Mouse (Mus musculus) intestine, embryonic 16.5 days (tissue): ENCODE data around the gene Tanc1. TPM values are rescaled to one million over a fixed set of nuclear protein-coding genes. Genes with fewer than 3 reads are reported as not detected.

Source experiments
- ATAC-seq: fragments of 200-750 bp; cut with Nextera tagmentation; 2 replicates; pipeline ENCODE4 v1.8.0; 2017; ENCODE audit warnings: moderate TSS enrichment, moderate library complexity
- H3K27ac ChIP-seq: fragments of 300-500 bp; sonication (generic); 2 replicates; pipeline ENCODE4 v1.5.1; 2014; ENCODE audit warnings: mild to moderate bottlenecking, low read length
- H3K27me3 ChIP-seq: fragments of 300-500 bp; sonication (generic); replicated peaks from 2 replicates; pipeline ENCODE4 v1.6.1; 2014; ENCODE audit warnings: low read length, control low read depth, mixed read lengths; ENCODE audit not compliant: control insufficient read depth, insufficient read depth
- H3K36me3 ChIP-seq: fragments of 300-500 bp; sonication (generic); 2 replicates; pipeline ENCODE4 v1.6.1; 2014; ENCODE audit warnings: low read length, control low read depth; ENCODE audit not compliant: control insufficient read depth, insufficient read depth
- H3K4me1 ChIP-seq: fragments of 300-500 bp; sonication (generic); 2 replicates; pipeline ENCODE4 v1.6.1; 2014; ENCODE audit warnings: low read length, control low read depth, mixed read lengths; ENCODE audit not compliant: control insufficient read depth, insufficient read depth
- H3K4me2 ChIP-seq: fragments of 300-500 bp; sonication (generic); 2 replicates; pipeline ENCODE4 v1.6.1; 2014; ENCODE audit warnings: low read depth, low read length, control low read depth
- H3K4me3 ChIP-seq: fragments of 300-500 bp; sonication (generic); 2 replicates; pipeline ENCODE4 v1.5.1; 2014; ENCODE audit warnings: mild to moderate bottlenecking, low read length
- H3K9ac ChIP-seq: fragments of 300-500 bp; sonication (generic); 2 replicates; pipeline ENCODE4 v1.6.1; 2014; ENCODE audit warnings: low read depth, low read length
- H3K9me3 ChIP-seq: fragments of 300-500 bp; sonication (generic); 2 replicates; pipeline ENCODE4 v1.6.1; 2016; ENCODE audit warnings: low read length, control low read depth; ENCODE audit not compliant: control insufficient read depth
- WGBS: fragments of 180-500 bp; shearing (Covaris S2); extraction: QIAGEN DNeasy Blood & Tissue Kit; methylation state at CpG from one replicate; pipeline ENCODE4 v1.1.7; 2014; 5-methylcytosine and 5-hydroxymethylcytosine counted together
- polyA plus RNA-seq: library from polyadenylated mRNA; unstranded; fragments of >200 nt; fragmentation: Nextera tagmentation; extraction: Ambion mirVana; gene quantifications from 2 replicates; pipeline ENCODE4 v1.2.1, GENCODE M21; 2015

Gene Tanc1
- polyA plus RNA-seq, 1 experiment from 2014 or later, result 20.8 TPM

DNA sequence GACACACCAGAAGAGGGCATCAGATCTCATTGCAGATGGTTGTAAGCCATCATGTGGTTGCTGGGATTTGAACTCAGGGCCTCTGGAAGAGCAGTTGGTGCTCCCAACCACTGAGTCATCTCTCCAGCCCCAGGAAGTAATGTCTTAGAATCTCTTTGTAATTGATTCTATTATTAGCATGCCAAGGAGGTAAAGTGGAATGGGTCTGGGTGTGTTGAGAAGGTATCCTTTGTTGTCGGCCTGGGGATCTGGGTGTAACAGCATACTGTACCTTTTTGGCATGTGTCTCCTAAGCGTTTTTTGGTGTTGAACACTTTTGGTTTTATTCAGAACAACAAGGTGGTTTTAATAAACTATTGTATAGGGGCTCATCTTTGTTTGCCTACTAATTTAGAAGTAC, 13.6 kb downstream of the Tanc1 start:
- 86% methylated on average over 2 of the region's 2 CpGs for WGBS
- Histone ChIP-seq H3K4me1 (peaks cover 30% of the 10 kb centered on the region), H3K27me3 (no peaks in the 10 kb centered on the region), H3K4me2 (no peak overlapping the region), H3K4me3 (no peak overlapping the region), H3K9ac (no peak overlapping the region), H3K36me3 (no peaks in the 10 kb centered on the region), H3K9me3 (no peaks in the 10 kb centered on the region), H3K27ac (no peak overlapping the region)
- ATAC-seq, result no peak

DNA sequence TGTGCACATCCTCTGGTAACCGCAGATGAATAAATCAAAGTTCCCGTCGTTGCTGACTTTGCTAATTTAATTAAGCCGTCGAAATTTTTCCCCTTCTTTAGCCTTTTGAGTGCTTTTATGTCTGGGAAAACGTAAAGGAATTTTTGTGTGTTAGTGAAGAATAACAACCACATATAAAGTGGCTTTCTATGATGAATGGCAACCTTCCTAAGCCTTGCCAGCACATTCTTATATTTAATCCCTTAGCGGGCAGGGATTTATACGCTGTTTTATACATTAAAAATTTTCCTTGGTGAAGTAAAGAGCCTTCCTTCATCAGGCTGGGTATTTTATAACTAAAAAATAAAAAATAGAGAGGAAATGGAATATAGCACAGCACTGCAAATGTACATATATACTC, 14.1 kb downstream of the Tanc1 start:
- no peak overlapping the region for H3K4me3 ChIP-seq
- H3K27me3 ChIP-seq, result no peaks in the 10 kb centered on the region
- H3K9me3 ChIP-seq, result no peaks in the 10 kb centered on the region
- H3K4me1 ChIP-seq, result peaks cover 30% of the 10 kb centered on the region
- WGBS, result 64% methylated on average over 8 of the region's 8 CpGs
- no peaks in the 10 kb centered on the region for H3K36me3 ChIP-seq
- ATAC-seq, result no peak
- H3K9ac ChIP-seq, result no peak overlapping the region
- no peak overlapping the region for H3K4me2 ChIP-seq
- H3K27ac ChIP-seq, result no peak overlapping the region

GRCm38 (mm10) chr2:59626422-59626821, 14.6 kb downstream of the Tanc1 start:
- no peak overlapping the region for H3K4me2 ChIP-seq
- no peaks in the 10 kb centered on the region for H3K27me3 ChIP-seq
- no peak overlapping the region for H3K9ac ChIP-seq
- H3K27ac ChIP-seq, result no peak overlapping the region
- ATAC-seq, result no peak
- WGBS, result 72% methylated on average over 3 of the region's 3 CpGs
- H3K9me3 ChIP-seq, result no peaks in the 10 kb centered on the region
- peaks cover 30% of the 10 kb centered on the region for H3K4me1 ChIP-seq
- H3K4me3 ChIP-seq, result no peak overlapping the region
- H3K36me3 ChIP-seq, result no peaks in the 10 kb centered on the region

- no peak for ATAC-seq
- H3K4me1 ChIP-seq, result peaks cover 28% of the 10 kb centered on the region
- H3K9me3 ChIP-seq, result no peaks in the 10 kb centered on the region
- WGBS, result 44% methylated on average over 1 of the region's 1 CpGs
- H3K27me3 ChIP-seq, result no peaks in the 10 kb centered on the region
- no peak overlapping the region for H3K9ac ChIP-seq
- no peak overlapping the region for H3K27ac ChIP-seq
- no peak overlapping the region for H3K4me2 ChIP-seq
- H3K36me3 ChIP-seq, result no peaks in the 10 kb centered on the region
- H3K4me3 ChIP-seq, result no peak overlapping the region
These were observed 15.7 kb downstream of the Tanc1 start for GRCm38 (mm10) chr2:59627502-59627901.

DNA sequence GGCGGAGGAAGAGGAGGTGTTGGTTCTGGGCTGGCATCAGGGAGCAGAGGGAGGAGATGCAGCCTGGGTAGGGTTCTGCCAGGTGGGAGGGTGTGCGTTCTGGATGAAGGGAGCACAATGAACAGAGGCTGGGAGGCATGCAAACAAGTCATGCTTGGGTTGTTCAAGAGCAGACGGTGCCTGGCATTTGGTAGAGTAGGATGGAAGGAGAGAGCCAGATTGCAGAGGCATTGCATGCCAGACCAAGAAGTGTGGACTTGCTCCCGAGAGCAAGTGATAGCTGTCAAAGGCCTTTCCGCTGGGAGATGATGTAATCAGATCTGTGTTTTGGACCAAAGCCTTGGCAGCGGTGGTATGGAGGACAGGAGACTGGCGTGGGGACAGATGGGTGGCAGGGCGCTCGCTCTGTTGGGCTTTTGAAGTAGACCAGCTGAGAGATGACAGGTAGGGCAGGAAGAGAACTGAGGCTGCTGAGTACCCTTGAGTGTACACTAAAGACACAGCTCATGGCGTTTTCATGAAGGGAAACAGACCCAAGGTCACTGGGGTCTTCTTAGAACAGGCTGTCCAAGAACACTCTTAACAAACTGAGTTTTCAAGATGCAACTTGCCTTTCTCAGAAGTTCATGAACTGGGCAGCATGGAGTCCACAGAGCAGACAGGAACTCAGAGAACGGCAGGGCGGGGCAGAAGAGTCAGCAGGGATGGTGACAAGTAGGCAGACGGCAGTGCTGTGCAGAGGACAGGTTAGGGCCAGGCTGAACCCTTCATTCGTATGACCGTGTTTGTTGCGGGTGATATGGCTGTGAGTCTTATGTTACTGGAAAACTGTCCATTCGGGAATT, 16.4 kb downstream of the Tanc1 start:
- no peaks in the 10 kb centered on the region for H3K27me3 ChIP-seq
- H3K36me3 ChIP-seq, result no peaks in the 10 kb centered on the region
- 65% methylated on average over 17 of the region's 17 CpGs for WGBS
- H3K27ac ChIP-seq, result 0 out of 2 replicates have a peak overlapping the region, but pooled peaks have one; percentile 24
- peaks cover 25% of the 10 kb centered on the region for H3K4me1 ChIP-seq
- no peak overlapping the region for H3K4me3 ChIP-seq
- ATAC-seq, result peak; percentile 74
- no peak overlapping the region for H3K4me2 ChIP-seq
- no peaks in the 10 kb centered on the region for H3K9me3 ChIP-seq
- H3K9ac ChIP-seq, result no peak overlapping the region

- WGBS, result 70% methylated on average over 4 of the region's 4 CpGs
- H3K27ac ChIP-seq, result no peak overlapping the region
- H3K36me3 ChIP-seq, result no peaks in the 10 kb centered on the region
- H3K4me3 ChIP-seq, result no peak overlapping the region
- peaks cover 3% of the 10 kb centered on the region; the same call in 1 of the 2 replicates for H3K9me3 ChIP-seq
- peaks cover 25% of the 10 kb centered on the region for H3K4me1 ChIP-seq
- ATAC-seq, result peak; percentile 59
- H3K27me3 ChIP-seq, result no peaks in the 10 kb centered on the region
- no peak overlapping the region for H3K4me2 ChIP-seq
- H3K9ac ChIP-seq, result no peak overlapping the region
These were observed 18.0 kb downstream of the Tanc1 start for GRCm38 (mm10) chr2:59629829-59630228.

DNA sequence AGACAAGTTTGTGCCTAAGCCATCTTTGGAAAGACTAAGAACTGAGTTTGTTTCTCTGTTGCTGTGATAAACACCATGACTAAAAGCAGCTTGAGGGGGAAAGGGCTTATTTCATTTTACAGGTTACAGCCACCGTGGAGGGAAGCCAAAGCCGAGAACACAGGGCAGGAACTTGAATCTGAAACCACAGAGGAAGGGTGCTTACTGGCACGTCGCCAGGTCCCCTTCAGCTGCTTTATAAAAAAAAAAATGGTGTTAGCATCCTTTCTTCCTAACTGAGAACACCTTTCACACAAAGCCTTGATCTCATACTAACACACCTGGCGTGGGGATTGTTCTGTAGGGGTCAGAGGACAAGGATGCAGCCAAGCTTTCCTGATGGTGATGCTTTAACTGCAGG, 19.6 kb downstream of the Tanc1 start:
- Histone ChIP-seq H3K9ac (no peak overlapping the region), H3K9me3 (peaks cover 4% of the 10 kb centered on the region; the same call in 1 of the 2 replicates), H3K4me1 (peaks cover 27% of the 10 kb centered on the region), H3K4me2 (no peak overlapping the region), H3K27me3 (no peaks in the 10 kb centered on the region), H3K4me3 (no peak overlapping the region), H3K27ac (no peak overlapping the region), H3K36me3 (no peaks in the 10 kb centered on the region)
- ATAC-seq, result no peak
- WGBS, result 69% methylated on average over 5 of the region's 5 CpGs

DNA sequence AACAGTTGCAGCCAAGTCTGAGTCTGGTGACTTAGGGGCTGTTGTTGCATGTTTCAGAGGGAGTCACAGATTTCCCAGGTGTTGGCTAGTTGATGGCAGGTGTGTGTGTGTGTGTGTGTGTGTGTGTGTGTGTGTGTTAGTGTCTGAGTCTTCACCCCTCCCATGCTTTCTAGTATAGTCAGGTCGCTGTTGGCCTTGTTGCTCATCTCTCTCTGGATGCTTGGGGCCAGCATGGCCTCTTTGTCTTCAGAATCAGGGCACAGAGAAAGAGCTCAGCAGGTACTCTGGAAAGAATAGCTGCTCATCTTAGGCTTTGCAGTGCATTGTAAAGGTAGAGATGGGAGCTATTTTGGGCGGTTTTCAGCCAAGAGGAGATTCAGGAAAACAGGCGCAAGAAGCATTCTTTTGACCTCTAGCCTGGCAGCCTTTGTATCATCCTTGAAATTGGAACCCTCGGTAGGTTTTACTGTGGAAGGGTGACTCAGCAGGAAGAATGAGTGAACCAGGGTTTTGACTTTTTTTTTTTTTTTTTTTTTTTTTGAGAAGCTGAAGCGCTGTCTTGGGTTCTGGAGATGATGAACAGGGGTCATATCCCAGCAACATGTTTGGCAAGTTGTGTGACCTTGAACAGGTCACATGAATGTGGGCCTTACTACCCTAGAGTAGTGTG, 22.1 kb downstream of the Tanc1 start:
- no peak for ATAC-seq
- Histone ChIP-seq H3K27me3 (no peaks in the 10 kb centered on the region), H3K9me3 (peaks cover 4% of the 10 kb centered on the region; the same call in 1 of the 2 replicates), H3K9ac (no peak overlapping the region), H3K4me3 (no peak overlapping the region), H3K36me3 (no peaks in the 10 kb centered on the region), H3K4me2 (no peak overlapping the region), H3K27ac (no peak overlapping the region), H3K4me1 (peaks cover 9% of the 10 kb centered on the region)
- WGBS, result 67% methylated on average over 5 of the region's 5 CpGs

GRCm38 (mm10) chr2:59637040-59637785, 25.4 kb downstream of the Tanc1 start:
- Histone ChIP-seq H3K27ac (peak overlapping the region; percentile 46; the same call in 1 of the 2 replicates), H3K4me2 (peak overlapping the region; percentile 32), H3K36me3 (no peaks in the 10 kb centered on the region), H3K9me3 (peaks cover 4% of the 10 kb centered on the region; the same call in 1 of the 2 replicates), H3K27me3 (no peaks in the 10 kb centered on the region), H3K4me1 (peaks cover 3% of the 10 kb centered on the region; the same call in 1 of the 2 replicates), H3K4me3 (no peak overlapping the region), H3K9ac (no peak overlapping the region)
- peak; percentile 96 for ATAC-seq
- WGBS, result 66% methylated on average over 18 of the region's 18 CpGs
